Mouse (Mus musculus) kidney, adult 8-10 months (tissue): Measurements from ENCODE around the gene Bco2.

Source experiments
- DNase-seq, 2 experiments: peaks; one replicate each; pipeline ENCODE4 v3.0.0; 2022

Gene Bco2

GRCm38 (mm10) chr9:50561145-50561917 lies 6.3 kb upstream of the Bco2 start, which contains the start of gene Tex12:
TSS of gene Tex12 (minus strand) at chr9:50561325.
- DNase-seq: no peak

- DNase-seq: peak in 1 of 2 experiments; percentile 46
These were observed 514 bp downstream of the Bco2 start, which contains the start of gene Il18 for GRCm38 (mm10) chr9:50554241-50555093. TSS of gene Il18 (plus strand) at chr9:50554827.

- no peak for DNase-seq
These were observed 1.4 kb downstream of the Bco2 start for GRCm38 (mm10) chr9:50553547-50553946.

GRCm38 (mm10) chr9:50552206-50552605 lies 2.8 kb downstream of the Bco2 start:
- DNase-seq: no peak

GRCm38 (mm10) chr9:50548936-50549335 lies 6.0 kb downstream of the Bco2 start:
- no peak for DNase-seq

- DNase-seq: no peak
These were observed 7.0 kb downstream of the Bco2 start for GRCm38 (mm10) chr9:50547859-50548478.

- no peak for DNase-seq
These were observed 12.6 kb downstream of the Bco2 start for GRCm38 (mm10) chr9:50542401-50542800.

GRCm38 (mm10) chr9:50540170-50540569 lies 14.8 kb downstream of the Bco2 start:
- DNase-seq: no peak

GRCm38 (mm10) chr9:50537295-50537694 lies 17.7 kb downstream of the Bco2 start:
- no peak for DNase-seq

- DNase-seq: no peak
These were observed 18.3 kb downstream of the Bco2 start for GRCm38 (mm10) chr9:50536603-50537135.

GRCm38 (mm10) chr9:50535930-50536329 lies 19.1 kb downstream of the Bco2 start:
- DNase-seq: no peak

- peak in 1 of 2 experiments; percentile 53 for DNase-seq
These were observed 21.2 kb downstream of the Bco2 start for GRCm38 (mm10) chr9:50533791-50534190.

GRCm38 (mm10) chr9:50533328-50533727 lies 21.7 kb downstream of the Bco2 start:
- DNase-seq: no peak

- DNase-seq: peak; percentile 38 to 42
These were observed 24.1 kb downstream of the Bco2 start for GRCm38 (mm10) chr9:50530890-50531289.

GRCm38 (mm10) chr9:50528293-50528892 lies 26.6 kb downstream of the Bco2 start, which contains the start of gene Pts:
TSS of gene Pts (minus strand) at chr9:50528724.
- peak; percentile 96 to 97 for DNase-seq

GRCm38 (mm10) chr9:50527860-50528259 lies 27.1 kb downstream of the Bco2 start:
- DNase-seq: no peak

GRCm38 (mm10) chr9:50525585-50525984 lies 29.4 kb downstream of the Bco2 start:
- no peak for DNase-seq

GRCm38 (mm10) chr9:50524936-50525335 lies 30.0 kb downstream of the Bco2 start:
- DNase-seq: no peak

GRCm38 (mm10) chr9:50522574-50522973 lies 32.4 kb downstream of the Bco2 start:
- DNase-seq: no peak

- DNase-seq: no peak
These were observed 33.4 kb downstream of the Bco2 start for GRCm38 (mm10) chr9:50521562-50521961.

- no peak for DNase-seq
These were observed 34.2 kb downstream of the Bco2 start for GRCm38 (mm10) chr9:50520748-50521147.

- peak in 1 of 2 experiments; percentile 18 for DNase-seq
These were observed 36.2 kb downstream of the Bco2 start for GRCm38 (mm10) chr9:50518781-50519180.
